Mouse (Mus musculus) hindbrain, embryonic 14.5 days (tissue): ENCODE measurements around the gene Tbc1d16. TPM values are rescaled to one million over a fixed set of nuclear protein-coding genes. Genes with fewer than 3 reads are reported as not detected.
"Not testable (repeated sequence)": the region's sequence is repeated elsewhere in the genome, so short reads cannot be mapped to it uniquely, and the experiment has no call there.

Experiments
- ATAC-seq: fragments of 200-750 bp; cut with Nextera tagmentation; 2 replicates; pipeline ENCODE4 v1.8.0; 2017; ENCODE audit warnings: moderate number of reproducible peaks, mild to moderate bottlenecking, moderate TSS enrichment, moderate library complexity; ENCODE audit not compliant: low FRiP score
- DNase-seq: peaks from one replicate; pipeline ENCODE4 v3.0.0-alpha.2; 2015; ENCODE audit warnings: low spot score
- H3K27ac ChIP-seq: fragments of 300-500 bp; sonication (generic); 2 replicates; pipeline ENCODE4 v1.5.1; 2014; ENCODE audit warnings: mild to moderate bottlenecking, moderate library complexity
- H3K27me3 ChIP-seq: fragments of 300-500 bp; sonication (generic); 2 replicates; pipeline ENCODE4 v1.6.1; 2014; ENCODE audit warnings: mild to moderate bottlenecking, low read length, mixed read lengths; ENCODE audit not compliant: control insufficient read depth, insufficient read depth
- H3K36me3 ChIP-seq: fragments of 300-500 bp; sonication (generic); replicated peaks from 2 replicates; pipeline ENCODE4 v1.6.1; 2014; ENCODE audit not compliant: control insufficient read depth, insufficient read depth
- H3K4me1 ChIP-seq: fragments of 300-500 bp; sonication (generic); replicated peaks from 2 replicates; pipeline ENCODE4 v1.6.1; 2014; ENCODE audit warnings: antibody characterized with exemption, low read length, mixed read lengths; ENCODE audit not compliant: control insufficient read depth, insufficient read depth
- H3K4me2 ChIP-seq: fragments of 300-500 bp; sonication (generic); replicated peaks from 2 replicates; pipeline ENCODE4 v1.6.1; 2014; ENCODE audit warnings: mild to moderate bottlenecking, moderate library complexity
- H3K4me3 ChIP-seq: fragments of 300-500 bp; sonication (generic); replicated peaks from 2 replicates; pipeline ENCODE4 v1.5.1; 2014; ENCODE audit warnings: mild to moderate bottlenecking, low read length
- H3K9ac ChIP-seq: fragments of 300-500 bp; sonication (generic); 2 replicates; pipeline ENCODE4 v1.6.1; 2014
- H3K9me3 ChIP-seq: fragments of 300-500 bp; sonication (generic); 2 replicates; pipeline ENCODE4 v1.6.1; 2016; ENCODE audit warnings: low read length; ENCODE audit not compliant: control insufficient read depth
- WGBS: fragments of 180-500 bp; shearing (Covaris S2); extraction: QIAGEN DNeasy Blood & Tissue Kit; methylation state at CpG from one replicate; pipeline ENCODE4 v1.1.7; 2014; 5-methylcytosine and 5-hydroxymethylcytosine counted together
- polyA plus RNA-seq: library from polyadenylated mRNA; unstranded; fragments of >200 nt; fragmentation: Nextera tagmentation; extraction: Ambion mirVana; gene quantifications from 2 replicates; pipeline ENCODE4 v1.2.1, GENCODE M21; 2014

Gene Tbc1d16
- polyA plus RNA-seq, result 39.3 and 41.2 TPM in 2 replicates

DNA sequence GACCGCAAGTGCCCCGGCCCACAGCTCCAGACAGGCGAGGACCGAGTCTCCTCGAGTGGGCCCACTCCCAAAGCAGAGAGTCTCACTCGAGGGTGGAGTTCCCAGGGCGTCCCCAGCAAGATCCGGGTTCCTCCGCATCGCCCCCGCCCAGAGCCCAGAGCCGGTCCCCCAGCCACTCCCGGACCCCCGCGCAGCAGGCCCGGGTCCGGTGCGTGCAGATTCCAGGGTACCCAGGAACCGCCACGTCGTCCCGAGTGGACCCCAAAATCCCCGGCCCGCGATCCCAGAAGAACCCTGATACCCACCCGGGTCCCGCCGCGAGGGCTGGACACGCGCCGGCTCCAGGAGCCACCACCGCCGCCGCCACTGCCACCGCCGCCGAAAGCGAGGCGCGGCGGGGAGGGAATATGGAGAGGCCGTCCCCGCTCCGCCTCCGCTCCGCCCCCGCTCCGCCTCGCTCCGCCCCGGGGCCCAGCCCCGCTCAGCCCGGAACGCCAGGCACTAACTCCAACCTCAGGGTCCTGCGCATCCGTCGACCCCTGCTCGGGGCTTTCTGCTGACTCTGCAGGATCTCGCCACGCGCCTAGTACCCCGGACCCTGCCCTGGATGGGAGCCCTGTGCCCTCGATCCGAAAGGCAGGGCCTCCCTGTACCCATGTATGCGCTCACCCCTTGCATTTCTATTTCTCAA, at the start of gene Tbc1d16, which contains the start of gene Ccdc40:
TSS of gene Tbc1d16 (minus strand) at position 409 of the 691 bp plus-strand sequence.
TSS of gene Ccdc40 (plus strand) at position 482 of the 691 bp plus-strand sequence.
- Histone ChIP-seq H3K27ac (peak within 1 kb of the TSS; percentile 80), H3K4me3 (peak within 1 kb of the TSS; percentile 68), H3K9ac (peak within 1 kb of the TSS; percentile 78), H3K27me3 (no peaks in the 10 kb centered on the region), H3K4me2 (peak within 1 kb of the TSS; percentile 79), H3K4me1 (peaks cover 54% of the 10 kb centered on the region), H3K9me3 (no peaks in the 10 kb centered on the region), H3K36me3 (no peaks in the 10 kb centered on the region)
- ATAC-seq (peak; percentile 86), DNase-seq (peak; percentile 84)
- WGBS, result under 1% methylated on average over 53 of the region's 66 CpGs

GRCm38 (mm10) chr11:119273186-119273930, 45.1 kb upstream of the Tbc1d16 start:
- Histone ChIP-seq H3K4me2 (no peak overlapping the region), H3K9me3 (no peaks in the 10 kb centered on the region), H3K27ac (no peak overlapping the region), H3K36me3 (peaks cover 50% of the 10 kb centered on the region), H3K4me1 (peaks cover 7% of the 10 kb centered on the region), H3K4me3 (no peak overlapping the region), H3K9ac (no peak overlapping the region), H3K27me3 (no peaks in the 10 kb centered on the region)
- ATAC-seq (no peak), DNase-seq (no peak)
- WGBS, result 84% methylated on average over 8 of the region's 8 CpGs

- H3K4me1 ChIP-seq, H3K4me2 ChIP-seq, H3K27me3 ChIP-seq, DNase-seq, H3K4me3 ChIP-seq, H3K9me3 ChIP-seq, H3K9ac ChIP-seq, ATAC-seq, H3K27ac ChIP-seq: not testable (repeated sequence)
- peaks cover 42% of the 10 kb centered on the region for H3K36me3 ChIP-seq
- 71% methylated on average over 3 of the region's 3 CpGs for WGBS
Observed at GRCm38 (mm10) chr11:119272492-119272891, 44.2 kb upstream of the Tbc1d16 start.

DNA sequence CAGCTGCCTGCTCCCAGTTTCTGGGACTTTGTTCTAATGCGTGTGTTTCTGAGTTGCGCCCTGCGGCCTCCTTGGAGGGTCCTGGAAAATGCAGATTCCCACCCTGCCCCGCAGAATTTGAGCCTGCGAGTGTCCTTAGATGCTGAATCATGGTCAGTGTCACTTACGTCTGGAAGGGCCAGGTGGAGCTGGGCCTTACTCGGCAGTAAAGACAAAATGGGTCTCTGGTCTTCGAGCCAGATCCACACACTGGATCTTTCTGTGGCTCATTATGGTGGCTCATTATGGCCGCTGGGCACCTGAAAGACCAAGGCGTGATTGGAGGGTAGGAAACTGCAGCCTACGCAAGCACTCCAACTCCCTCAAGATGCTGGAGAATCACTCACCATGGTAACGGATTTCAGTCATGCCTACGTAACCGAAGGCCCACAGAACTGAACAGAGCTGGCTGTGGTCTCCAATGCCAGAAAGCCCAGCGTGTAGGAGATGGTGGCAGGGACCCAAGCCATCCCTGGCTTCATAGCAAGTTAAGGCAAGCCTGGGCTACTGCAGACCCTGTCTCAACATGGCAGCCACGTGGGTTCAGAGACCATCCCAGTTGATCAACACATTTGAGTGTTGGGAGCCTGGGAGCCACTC, 40.4 kb upstream of the Tbc1d16 start:
- peaks cover 15% of the 10 kb centered on the region for H3K36me3 ChIP-seq
- H3K27ac ChIP-seq, result no peak overlapping the region
- no peaks in the 10 kb centered on the region for H3K9me3 ChIP-seq
- peaks cover 10% of the 10 kb centered on the region for H3K4me1 ChIP-seq
- H3K4me2 ChIP-seq, result peak overlapping the region; percentile 85
- ATAC-seq (no peak), DNase-seq (no peak)
- no peaks in the 10 kb centered on the region for H3K27me3 ChIP-seq
- H3K4me3 ChIP-seq, result peak overlapping the region; percentile 56
- H3K9ac ChIP-seq, result peak overlapping the region; percentile 73
- 73% methylated on average over 16 of the region's 16 CpGs for WGBS

DNA sequence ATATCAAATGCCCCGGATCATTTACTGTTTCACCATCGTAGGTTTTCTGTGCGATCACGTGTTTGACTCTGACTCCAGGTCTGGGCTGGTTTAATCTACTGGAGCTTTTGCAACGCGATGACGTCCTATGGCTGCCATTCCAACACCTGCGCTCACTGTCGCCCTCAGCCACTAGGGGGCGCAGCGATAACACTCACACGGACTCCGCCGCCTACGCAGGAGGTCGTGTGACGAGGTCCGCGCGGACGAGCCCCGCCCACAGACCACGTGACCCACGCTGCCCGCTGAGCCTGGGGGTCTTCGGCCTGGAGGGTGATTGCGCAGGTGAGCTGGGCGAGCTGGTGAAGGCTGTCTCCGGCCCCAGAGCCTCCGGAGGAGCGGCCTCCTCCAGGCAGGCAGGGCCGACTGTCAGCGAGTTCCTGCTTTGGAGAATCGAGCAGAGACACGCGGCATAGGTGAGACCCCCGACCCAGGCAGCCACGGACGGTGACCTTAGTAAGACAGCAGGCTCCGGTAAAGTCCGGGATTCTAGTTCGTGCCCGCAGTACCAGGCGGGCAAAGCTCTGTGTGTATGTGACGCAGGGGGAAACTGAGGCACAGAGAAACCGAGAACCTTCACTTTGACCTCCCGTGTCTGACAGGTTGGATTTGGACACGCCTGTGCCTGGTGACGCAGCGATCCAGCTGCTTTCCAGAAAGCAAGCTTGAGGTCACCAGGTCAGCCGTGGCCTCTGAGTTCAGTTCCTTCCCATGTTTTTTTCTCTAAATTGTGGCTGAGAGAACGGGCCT, 39.7 kb upstream of the Tbc1d16 start, which contains the start of gene Gaa:
TSS of gene Gaa (plus strand) at position 120 of the 789 bp plus-strand sequence.
- H3K4me3 ChIP-seq, result peak within 1 kb of the TSS; percentile 56
- H3K36me3 ChIP-seq, result peaks cover 17% of the 10 kb centered on the region; the same call in 1 of the 2 replicates
- no peaks in the 10 kb centered on the region for H3K27me3 ChIP-seq
- ATAC-seq (peak; percentile 85), DNase-seq (peak; percentile 99)
- H3K27ac ChIP-seq, result peak within 1 kb of the TSS; percentile 15; the same call in 1 of the 2 replicates
- 6% methylated on average over 52 of the region's 52 CpGs for WGBS
- peaks cover 10% of the 10 kb centered on the region for H3K4me1 ChIP-seq
- no peaks in the 10 kb centered on the region for H3K9me3 ChIP-seq
- H3K4me2 ChIP-seq, result peak within 1 kb of the TSS; percentile 85
- H3K9ac ChIP-seq, result peak within 1 kb of the TSS; percentile 73

DNA sequence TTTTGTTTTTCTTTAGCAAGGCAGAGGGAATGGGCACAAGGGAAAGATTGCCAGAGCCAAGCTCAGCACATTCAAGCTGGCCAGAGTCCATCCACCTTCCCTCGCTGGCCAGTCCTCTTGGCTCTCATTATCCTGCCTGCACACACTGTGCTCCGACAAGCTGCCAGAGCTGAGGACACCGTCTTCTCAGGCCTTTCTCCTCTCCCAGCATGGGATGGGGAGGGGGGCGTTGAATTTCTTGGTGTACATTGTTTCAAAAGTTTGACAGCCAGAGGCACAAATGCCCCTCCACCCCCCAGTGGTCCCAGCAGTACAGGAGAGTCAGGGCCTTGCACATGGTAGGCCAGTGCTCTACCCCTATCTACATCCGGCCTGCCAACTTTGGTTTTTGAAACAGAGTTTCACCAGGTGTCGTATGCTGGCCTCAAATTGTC, 39.0 kb upstream of the Tbc1d16 start:
- Histone ChIP-seq H3K27me3 (no peaks in the 10 kb centered on the region), H3K9me3 (no peaks in the 10 kb centered on the region), H3K27ac (peak overlapping the region; percentile 15; the same call in 1 of the 2 replicates), H3K4me2 (peak overlapping the region; percentile 85), H3K9ac (no peak overlapping the region), H3K36me3 (peaks cover 14% of the 10 kb centered on the region; the same call in 1 of the 2 replicates), H3K4me3 (no peak overlapping the region), H3K4me1 (peaks cover 10% of the 10 kb centered on the region)
- WGBS, result 37% methylated on average over 6 of the region's 6 CpGs
- DNase-seq, result no peak
- peak; percentile 35; the same call in 1 of the 2 replicates for ATAC-seq

GRCm38 (mm10) chr11:119265811-119266210, 37.5 kb upstream of the Tbc1d16 start:
- Histone ChIP-seq H3K27ac (no peak overlapping the region), H3K27me3 (no peaks in the 10 kb centered on the region), H3K4me2 (no peak overlapping the region), H3K36me3 (peaks cover 14% of the 10 kb centered on the region; the same call in 1 of the 2 replicates), H3K9ac (no peak overlapping the region), H3K4me3 (no peak overlapping the region), H3K4me1 (peaks cover 10% of the 10 kb centered on the region), H3K9me3 (no peaks in the 10 kb centered on the region)
- DNase-seq, result no peak
- no peak for ATAC-seq
- 80% methylated on average over 7 of the region's 7 CpGs for WGBS

- Histone ChIP-seq H3K27ac (no peak overlapping the region), H3K9ac (no peak overlapping the region), H3K4me1 (peaks cover 10% of the 10 kb centered on the region), H3K4me3 (no peak overlapping the region), H3K36me3 (peaks cover 14% of the 10 kb centered on the region; the same call in 1 of the 2 replicates), H3K9me3 (no peaks in the 10 kb centered on the region), H3K27me3 (no peaks in the 10 kb centered on the region), H3K4me2 (no peak overlapping the region)
- DNase-seq (no peak), ATAC-seq (no peak)
- 93% methylated on average over 13 of the region's 13 CpGs for WGBS
Observed at GRCm38 (mm10) chr11:119264413-119264812, 36.1 kb upstream of the Tbc1d16 start.
